Mouse (Mus musculus) adrenal gland, adult 10 weeks (tissue): ENCODE measurements around the gene Bmp15. TPM values are rescaled to one million over a fixed set of nuclear protein-coding genes. Genes with fewer than 3 reads are reported as not detected.

Experiments
- polyA plus RNA-seq: library from polyadenylated mRNA; stranded (reverse); fragments of 350-450 nt; fragmentation: Illumina TruSeq; extraction: RNeasy Lipid Tissue Mini Kit (QIAGEN cat#74804); gene quantifications from one replicate; pipeline ENCODE4 v1.2.3, GENCODE M21; 2014; ENCODE audit warnings: low read depth, low replicate concordance

Gene Bmp15
- 0.58 TPM for polyA plus RNA-seq

DNA sequence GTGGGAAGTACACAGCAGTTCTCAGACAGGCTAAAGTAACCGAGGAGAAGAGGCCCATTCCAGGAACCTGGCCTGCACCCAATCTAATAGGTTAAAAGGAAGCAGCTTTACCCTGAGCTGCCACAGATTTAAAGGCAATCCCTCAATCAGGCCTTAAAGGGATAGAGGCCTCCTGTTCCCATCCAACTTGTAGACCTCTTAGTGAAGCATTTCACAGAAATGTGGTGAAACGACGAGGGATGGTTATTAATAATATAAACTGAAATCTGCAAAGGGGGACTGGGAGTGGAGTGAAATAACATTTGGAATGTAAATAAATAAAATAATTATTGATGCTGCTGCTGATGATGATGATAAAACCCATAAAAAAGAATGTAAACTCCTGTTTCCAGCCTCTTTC, at the start of gene Bmp15:
Gene Bmp15 (minus strand): TSS at position 101 of the 400 bp plus-strand sequence.

Other genes with a start within 250 kb of the Bmp15 start
- not detected for gene AU022751, start 237.3 kb downstream of the Bmp15 start, polyA plus RNA-seq
- gene Nudt10, start 147.7 kb downstream of the Bmp15 start, polyA plus RNA-seq = 25.8 TPM
- gene Shroom4, start 79.1 kb upstream of the Bmp15 start, polyA plus RNA-seq = 15.0 TPM